Mouse (Mus musculus) kidney, embryonic 16.5 days (tissue): ENCODE results near the gene Eci1. TPM values are rescaled to one million over a fixed set of nuclear protein-coding genes. Genes with fewer than 3 reads are reported as not detected.

Experiments
- ATAC-seq: fragments of 200-750 bp; cut with Nextera tagmentation; 2 replicates; pipeline ENCODE4 v1.8.0; 2017; ENCODE audit warnings: moderate TSS enrichment; ENCODE audit not compliant: low FRiP score, low TSS enrichment
- H3K27ac ChIP-seq: fragments of 300-500 bp; sonication (generic); 2 replicates; pipeline ENCODE4 v1.5.1; 2014; ENCODE audit warnings: low read length
- H3K27me3 ChIP-seq: fragments of 300-500 bp; sonication (generic); 2 replicates; pipeline ENCODE4 v1.6.1; 2014; ENCODE audit warnings: low read length, control low read depth, mixed read lengths; ENCODE audit not compliant: insufficient read depth
- H3K36me3 ChIP-seq: fragments of 300-500 bp; sonication (generic); 2 replicates; pipeline ENCODE4 v1.6.1; 2014; ENCODE audit warnings: low read length, control low read depth, mixed read lengths; ENCODE audit not compliant: insufficient read depth
- H3K4me1 ChIP-seq: fragments of 300-500 bp; sonication (generic); 2 replicates; pipeline ENCODE4 v1.6.1; 2014; ENCODE audit warnings: low read length, control low read depth, mixed read lengths; ENCODE audit not compliant: insufficient read depth
- H3K4me2 ChIP-seq: fragments of 300-500 bp; sonication (generic); replicated peaks from 2 replicates; pipeline ENCODE4 v1.6.1; 2014; ENCODE audit warnings: low read depth, low read length
- H3K4me3 ChIP-seq: fragments of 300-500 bp; sonication (generic); 2 replicates; pipeline ENCODE4 v1.5.1; 2014; ENCODE audit warnings: mild to moderate bottlenecking, low read length
- H3K9ac ChIP-seq: fragments of 300-500 bp; sonication (generic); replicated peaks from 2 replicates; pipeline ENCODE4 v1.6.1; 2014; ENCODE audit warnings: low read length
- H3K9me3 ChIP-seq: fragments of 300-500 bp; sonication (generic); 2 replicates; pipeline ENCODE4 v1.6.1; 2016; ENCODE audit warnings: low read length, control low read depth
- WGBS: fragments of 180-500 bp; shearing (Covaris S2); extraction: QIAGEN DNeasy Blood & Tissue Kit; methylation state at CpG from one replicate; pipeline ENCODE4 v1.1.7; 2014; 5-methylcytosine and 5-hydroxymethylcytosine counted together
- polyA plus RNA-seq: library from polyadenylated mRNA; unstranded; fragments of >200 nt; fragmentation: Nextera tagmentation; extraction: Ambion mirVana; gene quantifications from 2 replicates; pipeline ENCODE4 v1.2.1, GENCODE M21; 2015

Gene Eci1
- polyA plus RNA-seq, 1 experiment from 2014 or later = 143 TPM

- 47% methylated on average over 11 of the region's 11 CpGs for WGBS
- peaks cover 29% of the 10 kb centered on the region; the same call in 1 of the 2 replicates for H3K36me3 ChIP-seq
- H3K9me3 ChIP-seq = no peaks in the 10 kb centered on the region
- H3K4me1 ChIP-seq = peaks cover 30% of the 10 kb centered on the region
- peak overlapping the region; percentile 79 for H3K4me3 ChIP-seq
- peak overlapping the region; percentile 62 for H3K4me2 ChIP-seq
- H3K9ac ChIP-seq = peak overlapping the region; percentile 89
- ATAC-seq = peak; percentile 35
- H3K27ac ChIP-seq = no peak overlapping the region
- H3K27me3 ChIP-seq = no peaks in the 10 kb centered on the region
These were observed 51.7 kb downstream of the Eci1 start for GRCm38 (mm10) chr17:24477985-24478600.

GRCm38 (mm10) chr17:24478663-24479380, 52.4 kb downstream of the Eci1 start, which contains the start of gene Mlst8:
Gene Mlst8 (minus strand): TSS chr17:24479078.
- Histone ChIP-seq H3K9me3 (no peaks in the 10 kb centered on the region), H3K4me3 (peak within 1 kb of the TSS; percentile 79), H3K4me2 (peak within 1 kb of the TSS; percentile 62), H3K9ac (peak within 1 kb of the TSS; percentile 89), H3K4me1 (peaks cover 23% of the 10 kb centered on the region), H3K27me3 (no peaks in the 10 kb centered on the region), H3K36me3 (peaks cover 28% of the 10 kb centered on the region; the same call in 1 of the 2 replicates), H3K27ac (peak within 1 kb of the TSS; percentile 97)
- ATAC-seq = peak; percentile 92
- under 1% methylated on average over 48 of the region's 48 CpGs for WGBS

- 29% methylated on average over 1 of the region's 1 CpGs for WGBS
- no peaks in the 10 kb centered on the region for H3K9me3 ChIP-seq
- H3K4me3 ChIP-seq = peak overlapping the region; percentile 79
- H3K27ac ChIP-seq = peak overlapping the region; percentile 57; the same call in 1 of the 2 replicates
- peaks cover 17% of the 10 kb centered on the region for H3K4me1 ChIP-seq
- peaks cover 24% of the 10 kb centered on the region; the same call in 1 of the 2 replicates for H3K36me3 ChIP-seq
- no peak for ATAC-seq
- H3K27me3 ChIP-seq = no peaks in the 10 kb centered on the region
- H3K4me2 ChIP-seq = peak overlapping the region; percentile 55
- 0 out of 2 replicates have a peak overlapping the region, but pooled peaks have one; percentile 50 for H3K9ac ChIP-seq
These were observed 53.0 kb downstream of the Eci1 start for GRCm38 (mm10) chr17:24479431-24479830.

GRCm38 (mm10) chr17:24480201-24480826, 53.9 kb downstream of the Eci1 start:
- WGBS = 63% methylated on average over 3 of the region's 3 CpGs
- Histone ChIP-seq H3K27ac (no peak overlapping the region), H3K4me2 (no peak overlapping the region)

GRCm38 (mm10) chr17:24481027-24481815, 54.8 kb downstream of the Eci1 start:
- Histone ChIP-seq H3K27ac (no peak overlapping the region), H3K36me3 (peaks cover 6% of the 10 kb centered on the region; the same call in 1 of the 2 replicates), H3K4me2 (no peak overlapping the region), H3K9me3 (no peaks in the 10 kb centered on the region), H3K4me1 (peaks cover 15% of the 10 kb centered on the region), H3K4me3 (no peak overlapping the region), H3K9ac (no peak overlapping the region), H3K27me3 (no peaks in the 10 kb centered on the region)
- 91% methylated on average over 20 of the region's 20 CpGs for WGBS
- ATAC-seq = no peak

More at GRCm38 (mm10) chr17:24480201-24480826, 53.9 kb downstream of the Eci1 start:
- H3K9ac ChIP-seq = no peak overlapping the region
- H3K27me3 ChIP-seq = no peaks in the 10 kb centered on the region
- H3K36me3 ChIP-seq = peaks cover 15% of the 10 kb centered on the region; the same call in 1 of the 2 replicates
- H3K9me3 ChIP-seq = no peaks in the 10 kb centered on the region
- no peak overlapping the region for H3K4me3 ChIP-seq
- H3K4me1 ChIP-seq = peaks cover 15% of the 10 kb centered on the region
- ATAC-seq = no peak

GRCm38 (mm10) chr17:24483495-24483894, 57.1 kb downstream of the Eci1 start:
- Histone ChIP-seq H3K9me3 (no peaks in the 10 kb centered on the region), H3K9ac (no peak overlapping the region), H3K4me1 (peaks cover 4% of the 10 kb centered on the region), H3K4me2 (no peak overlapping the region), H3K27me3 (peaks cover 12% of the 10 kb centered on the region), H3K27ac (no peak overlapping the region), H3K36me3 (no peaks in the 10 kb centered on the region), H3K4me3 (no peak overlapping the region)
- ATAC-seq = no peak
- 91% methylated on average over 3 of the region's 3 CpGs for WGBS

GRCm38 (mm10) chr17:24485090-24485860, 58.8 kb downstream of the Eci1 start:
- no peaks in the 10 kb centered on the region for H3K9me3 ChIP-seq
- H3K4me2 ChIP-seq = no peak overlapping the region
- H3K9ac ChIP-seq = no peak overlapping the region; the same call in 1 of the 2 replicates
- peaks cover 23% of the 10 kb centered on the region for H3K27me3 ChIP-seq
- no peak overlapping the region for H3K27ac ChIP-seq
- H3K4me3 ChIP-seq = no peak overlapping the region
- ATAC-seq = no peak
- peaks cover 8% of the 10 kb centered on the region for H3K4me1 ChIP-seq
- WGBS = 46% methylated on average over 11 of the region's 11 CpGs
- no peaks in the 10 kb centered on the region for H3K36me3 ChIP-seq

GRCm38 (mm10) chr17:24488186-24488661, 61.8 kb downstream of the Eci1 start, which contains the start of gene Caskin1:
Gene Caskin1 (plus strand): TSS chr17:24488601.
- Histone ChIP-seq H3K27me3 (peaks cover 24% of the 10 kb centered on the region), H3K36me3 (no peaks in the 10 kb centered on the region), H3K9me3 (no peaks in the 10 kb centered on the region), H3K4me3 (peak within 1 kb of the TSS; percentile 71), H3K9ac (peak within 1 kb of the TSS; percentile 80), H3K4me2 (peak within 1 kb of the TSS; percentile 98), H3K4me1 (peaks cover 8% of the 10 kb centered on the region), H3K27ac (no peak within 1 kb of the TSS)
- ATAC-seq = peak; percentile 68
- 1% methylated on average over 44 of the region's 45 CpGs for WGBS
